Mouse (Mus musculus): ENCODE results near the gene Gm45713. TPM values are rescaled to one million over a fixed set of nuclear protein-coding genes. Genes with fewer than 3 reads are reported as not detected.

Gm45713 gene
- total and polyA plus RNA-seq, 3 experiments, result 3.9 TPM; not detected in 2

GRCm38 (mm10) chr7:45081016-45081415, 55.0 kb downstream of the Gm45713 start:
- peaks cover 0 to 4% of the 10 kb centered on the region in 2 experiments; a peak in 1 of 4 replicates for H3K4me1 ChIP-seq (ENCODE audit: control insufficient read depth in 1 of 2, insufficient read depth in 2 of 2, low read length in 2 of 2)
- TF ChIP-seq NRF1 (IDR thresholded peaks at IDR 0.05; ENCODE audit: insufficient read depth, low read depth, low read length, poor library complexity, severe bottlenecking), result no peak
- TF ChIP-seq TBP (IDR thresholded peaks at IDR 0.05; ENCODE audit: low read depth, low read length), result no peak
- no peak for TF ChIP-seq RCOR1 (IDR thresholded peaks at IDR 0.05; ENCODE audit: low read depth, low read length)
- TF ChIP-seq GABPA (IDR thresholded peaks at IDR 0.05; ENCODE audit: low read depth, low read length), result no peak
- TF ChIP-seq MAX (IDR thresholded peaks at IDR 0.05; ENCODE audit: low read length), result no peak
- TF ChIP-seq GATA1 (IDR thresholded peaks at IDR 0.05; ENCODE audit: low read depth, low read length), result no peak
- TF ChIP-seq POLR2AphosphoS2 (IDR thresholded peaks at IDR 0.05; ENCODE audit: low read length), result no peak
- TF ChIP-seq CHD2 (IDR thresholded peaks at IDR 0.05; ENCODE audit: low read length), result no peak
- TF ChIP-seq POLR2A (IDR thresholded peaks at IDR 0.05; ENCODE audit: control insufficient read depth in 1 of 2, insufficient read depth in 1 of 2, low read depth in 1 of 2, low read length in 2 of 2, poor library complexity in 1 of 2), result no peak
- TF ChIP-seq RAD21 (IDR thresholded peaks at IDR 0.05; ENCODE audit: low read depth, low read length), result no peak; the same call in 1 of the 2 replicates
- no peak for TF ChIP-seq MAZ (IDR thresholded peaks at IDR 0.05; ENCODE audit: low read depth, low read length)
- TF ChIP-seq ETS1 (IDR thresholded peaks at IDR 0.05; ENCODE audit: low read depth, low read length), result no peak
- no peak for TF ChIP-seq MXI1 (IDR thresholded peaks at IDR 0.05; ENCODE audit: low read depth, low read length)
- TF ChIP-seq ZNF384 (IDR thresholded peaks at IDR 0.05; ENCODE audit: low read depth, low read length), result no peak
- no peak for TF ChIP-seq MYB (IDR thresholded peaks at IDR 0.05; ENCODE audit: low read depth, low read length)
- TF ChIP-seq ZMIZ1 (IDR thresholded peaks at IDR 0.05; ENCODE audit: low read depth, low read length), result no peak
- TF ChIP-seq MEF2A (IDR thresholded peaks at IDR 0.05; ENCODE audit: extremely low read depth, insufficient replicate concordance, low read depth, low read length, poor library complexity, severe bottlenecking), result no peak
- TF ChIP-seq KAT2A (conservative IDR thresholded peaks at IDR 0.05; ENCODE audit: low read depth, low read length), result no peak
- no peak for TF ChIP-seq TAL1 (IDR thresholded peaks at IDR 0.05; ENCODE audit: low read length)
- H3K36me3 ChIP-seq (ENCODE audit: control insufficient read depth in 1 of 2, insufficient read depth in 2 of 2, low read length in 2 of 2), result peaks cover 0 to 2% of the 10 kb centered on the region in 2 experiments; a peak in 1 of 4 replicates
- H3K9me3 ChIP-seq (replicated peaks; ENCODE audit: insufficient read depth, low read length), result no peaks in the 10 kb centered on the region
- no peak overlapping the region for H3K4me3 ChIP-seq (ENCODE audit: control insufficient read depth in 1 of 2, insufficient read depth in 1 of 2, low read depth in 2 of 2, low read length in 2 of 2)
- DNase-seq (ENCODE audit: low read depth, low spot score), result peak; percentile 69
- no peak overlapping the region for H3K9ac ChIP-seq (ENCODE audit: control insufficient read depth, low read depth, low read length, poor library complexity, severe bottlenecking)
- H3K27ac ChIP-seq (ENCODE audit: control insufficient read depth, low read depth, low read length), result no peak overlapping the region
- no peaks in the 10 kb centered on the region for H3K79me2 ChIP-seq (ENCODE audit: control insufficient read depth, insufficient read depth, low read length, poor library complexity)
- H3K27me3 ChIP-seq (ENCODE audit: control insufficient read depth in 1 of 2, insufficient read depth in 2 of 2, low read length in 2 of 2), result no peaks in the 10 kb centered on the region

GRCm38 (mm10) chr7:45079856-45080255, 56.2 kb downstream of the Gm45713 start:
- DNase-seq (ENCODE audit: low read depth, low spot score), result peak; percentile 90
- peaks cover 0 to 4% of the 10 kb centered on the region in 2 experiments; a peak in 1 of 4 replicates for H3K4me1 ChIP-seq (ENCODE audit: control insufficient read depth in 1 of 2, insufficient read depth in 2 of 2, low read length in 2 of 2)
- H3K79me2 ChIP-seq (ENCODE audit: control insufficient read depth, insufficient read depth, low read length, poor library complexity), result no peaks in the 10 kb centered on the region
- peak in 1 of 2 experiments; percentile 17; a peak in 1 of 4 replicates for TF ChIP-seq EP300 (IDR thresholded peaks at IDR 0.05; ENCODE audit: low read depth in 1 of 2, low read length in 2 of 2)
- no peak for TF ChIP-seq JUND (IDR thresholded peaks at IDR 0.05; ENCODE audit: low read depth, low read length)
- TF ChIP-seq BHLHE40 (IDR thresholded peaks at IDR 0.05; ENCODE audit: borderline replicate concordance, low read depth, low read length), result no peak
- TF ChIP-seq RCOR1 (IDR thresholded peaks at IDR 0.05; ENCODE audit: low read depth, low read length), result no peak
- TF ChIP-seq HCFC1 (IDR thresholded peaks at IDR 0.05; ENCODE audit: low read depth, low read length), result peak; percentile 45; the same call in 1 of the 2 replicates
- TF ChIP-seq GABPA (IDR thresholded peaks at IDR 0.05; ENCODE audit: low read depth, low read length), result no peak
- TF ChIP-seq TBP (IDR thresholded peaks at IDR 0.05; ENCODE audit: low read depth, low read length), result no peak
- TF ChIP-seq E2F4 (IDR thresholded peaks at IDR 0.05; ENCODE audit: borderline replicate concordance, low read depth, low read length), result no peak
- TF ChIP-seq MXI1 (IDR thresholded peaks at IDR 0.05; ENCODE audit: low read depth, low read length), result 0 out of 2 replicates have a peak, but pooled peaks have one; percentile 10
- TF ChIP-seq NRF1 (IDR thresholded peaks at IDR 0.05; ENCODE audit: insufficient read depth, low read depth, low read length, poor library complexity, severe bottlenecking), result no peak
- no peak for TF ChIP-seq ZKSCAN1 (IDR thresholded peaks at IDR 0.05; ENCODE audit: low read depth, low read length)
- no peak for TF ChIP-seq POLR2AphosphoS5 (IDR thresholded peaks at IDR 0.05; ENCODE audit: borderline replicate concordance, low read depth, low read length)
- TF ChIP-seq MAX (IDR thresholded peaks at IDR 0.05; ENCODE audit: low read length), result no peak
- TF ChIP-seq ETS1 (IDR thresholded peaks at IDR 0.05; ENCODE audit: low read depth, low read length), result 0 out of 2 replicates have a peak, but pooled peaks have one; percentile 22
- no peak for TF ChIP-seq ZMIZ1 (IDR thresholded peaks at IDR 0.05; ENCODE audit: low read depth, low read length)
- TF ChIP-seq SIN3A (IDR thresholded peaks at IDR 0.05; ENCODE audit: low read length), result peak; percentile 78
- no peak for TF ChIP-seq MAZ (IDR thresholded peaks at IDR 0.05; ENCODE audit: low read depth, low read length)
- TF ChIP-seq ZNF384 (IDR thresholded peaks at IDR 0.05; ENCODE audit: low read depth, low read length), result no peak
- TF ChIP-seq GATA1 (IDR thresholded peaks at IDR 0.05; ENCODE audit: low read depth, low read length), result no peak
- TF ChIP-seq USF2 (IDR thresholded peaks at IDR 0.05; ENCODE audit: borderline replicate concordance in 1 of 2, insufficient read depth in 1 of 2, low read depth in 1 of 2, low read length in 2 of 2), result no peak
- TF ChIP-seq CHD1 (IDR thresholded peaks at IDR 0.05; ENCODE audit: low read depth, low read length), result no peak
- peak; percentile 89 for TF ChIP-seq RAD21 (IDR thresholded peaks at IDR 0.05; ENCODE audit: low read depth, low read length)
- no peak for TF ChIP-seq CHD2 (IDR thresholded peaks at IDR 0.05; ENCODE audit: low read length)

More at GRCm38 (mm10) chr7:45079856-45080255, 56.2 kb downstream of the Gm45713 start:
- Histone ChIP-seq H3K4me3 (ENCODE audit: control insufficient read depth in 1 of 2, insufficient read depth in 1 of 2, low read depth in 2 of 2, low read length in 2 of 2) (no peak overlapping the region), H3K9me3 (replicated peaks; ENCODE audit: insufficient read depth, low read length) (no peaks in the 10 kb centered on the region), H3K36me3 (ENCODE audit: control insufficient read depth in 1 of 2, insufficient read depth in 2 of 2, low read length in 2 of 2) (peaks cover 0 to 2% of the 10 kb centered on the region in 2 experiments; a peak in 1 of 4 replicates), H3K27ac (ENCODE audit: control insufficient read depth, low read depth, low read length) (no peak overlapping the region), H3K9ac (ENCODE audit: control insufficient read depth, low read depth, low read length, poor library complexity, severe bottlenecking) (no peak overlapping the region), H3K27me3 (ENCODE audit: control insufficient read depth in 1 of 2, insufficient read depth in 2 of 2, low read length in 2 of 2) (no peaks in the 10 kb centered on the region)

Data from MEL (cell line).